Mouse (Mus musculus) forebrain, embryonic 16.5 days (tissue): ENCODE measurements around the gene Ifi27l2a. TPM values are rescaled to one million over a fixed set of nuclear protein-coding genes. Genes with fewer than 3 reads are reported as not detected.
"Not testable (repeated sequence)": the region's sequence is repeated elsewhere in the genome, so short reads cannot be mapped to it uniquely, and the experiment has no call there.

Experiments
- ATAC-seq: fragments of 200-750 bp; cut with Nextera tagmentation; 2 replicates; pipeline ENCODE4 v1.8.0; 2017; ENCODE audit warnings: mild to moderate bottlenecking, moderate library complexity
- H3K27ac ChIP-seq: fragments of 300-500 bp; sonication (generic); 2 replicates; pipeline ENCODE4 v1.5.1; 2014; ENCODE audit warnings: low read length, control low read depth
- H3K27me3 ChIP-seq: fragments of 300-500 bp; sonication (generic); replicated peaks from 2 replicates; pipeline ENCODE4 v1.6.1; 2014; ENCODE audit warnings: low read length; ENCODE audit not compliant: control insufficient read depth, insufficient read depth
- H3K36me3 ChIP-seq: fragments of 300-500 bp; sonication (generic); 2 replicates; pipeline ENCODE4 v1.6.1; 2014; ENCODE audit not compliant: control insufficient read depth, insufficient read depth
- H3K4me1 ChIP-seq: fragments of 300-500 bp; sonication (generic); replicated peaks from 2 replicates; pipeline ENCODE4 v1.6.1; 2014; ENCODE audit warnings: low read length; ENCODE audit not compliant: control insufficient read depth, insufficient read depth
- H3K4me2 ChIP-seq: fragments of 300-500 bp; sonication (generic); 2 replicates; pipeline ENCODE4 v1.6.1; 2014; ENCODE audit warnings: mild to moderate bottlenecking, low read length, control low read depth
- H3K4me3 ChIP-seq: fragments of 300-500 bp; sonication (generic); replicated peaks from 2 replicates; pipeline ENCODE4 v1.5.1; 2014; ENCODE audit warnings: mild to moderate bottlenecking, low read length, control low read depth
- H3K9ac ChIP-seq: fragments of 300-500 bp; sonication (generic); replicated peaks from 2 replicates; pipeline ENCODE4 v1.6.1; 2014; ENCODE audit warnings: low read depth, low read length, control low read depth
- H3K9me3 ChIP-seq: fragments of 300-500 bp; sonication (generic); 2 replicates; pipeline ENCODE4 v1.6.1; 2016; ENCODE audit warnings: low read length; ENCODE audit not compliant: control insufficient read depth
- WGBS: fragments of 180-500 bp; shearing (Covaris S2); extraction: QIAGEN DNeasy Blood & Tissue Kit; methylation state at CpG from one replicate; pipeline ENCODE4 v1.1.7; 2014; 5-methylcytosine and 5-hydroxymethylcytosine counted together
- polyA plus RNA-seq: library from polyadenylated mRNA; unstranded; fragments of >200 nt; fragmentation: Nextera tagmentation; extraction: Ambion mirVana; gene quantifications from 2 replicates; pipeline ENCODE4 v1.2.1, GENCODE M21; 2015

Gene Ifi27l2a
- polyA plus RNA-seq, 1 experiment from 2014 or later = 1.2 TPM

DNA sequence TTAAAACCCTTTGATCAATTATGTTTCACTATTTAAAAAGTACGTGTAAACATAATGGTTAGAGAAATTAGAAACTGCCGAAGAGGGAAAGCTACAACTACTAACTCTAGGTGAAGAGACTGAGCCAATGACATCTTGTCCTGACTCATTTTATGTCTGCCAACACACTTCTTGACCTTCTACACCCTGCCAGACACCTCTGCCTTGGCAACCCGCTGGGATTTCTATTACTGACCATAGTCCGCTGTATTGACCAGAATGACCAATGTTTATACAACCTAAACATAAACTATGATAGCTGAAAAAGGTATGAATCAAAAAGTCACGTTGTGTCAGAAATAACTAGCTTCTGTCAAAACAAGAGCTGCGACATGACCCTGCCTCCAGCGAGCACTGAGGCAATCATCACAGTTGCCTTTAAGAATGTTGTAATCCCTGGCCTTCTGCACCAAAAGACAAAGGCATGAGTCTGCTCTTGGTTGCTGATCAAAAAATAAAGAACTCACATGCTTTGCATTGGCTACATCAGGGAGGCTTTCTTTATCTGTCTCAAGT is 34.1 kb upstream of the Ifi27l2a start:
- Histone ChIP-seq H3K27me3 (no peaks in the 10 kb centered on the region), H3K9ac (no peak overlapping the region), H3K9me3 (no peaks in the 10 kb centered on the region), H3K27ac (no peak overlapping the region), H3K4me1 (no peaks in the 10 kb centered on the region), H3K36me3 (no peaks in the 10 kb centered on the region), H3K4me2 (no peak overlapping the region), H3K4me3 (no peak overlapping the region)
- no peak for ATAC-seq
- 75% methylated on average over 7 of the region's 7 CpGs for WGBS

DNA sequence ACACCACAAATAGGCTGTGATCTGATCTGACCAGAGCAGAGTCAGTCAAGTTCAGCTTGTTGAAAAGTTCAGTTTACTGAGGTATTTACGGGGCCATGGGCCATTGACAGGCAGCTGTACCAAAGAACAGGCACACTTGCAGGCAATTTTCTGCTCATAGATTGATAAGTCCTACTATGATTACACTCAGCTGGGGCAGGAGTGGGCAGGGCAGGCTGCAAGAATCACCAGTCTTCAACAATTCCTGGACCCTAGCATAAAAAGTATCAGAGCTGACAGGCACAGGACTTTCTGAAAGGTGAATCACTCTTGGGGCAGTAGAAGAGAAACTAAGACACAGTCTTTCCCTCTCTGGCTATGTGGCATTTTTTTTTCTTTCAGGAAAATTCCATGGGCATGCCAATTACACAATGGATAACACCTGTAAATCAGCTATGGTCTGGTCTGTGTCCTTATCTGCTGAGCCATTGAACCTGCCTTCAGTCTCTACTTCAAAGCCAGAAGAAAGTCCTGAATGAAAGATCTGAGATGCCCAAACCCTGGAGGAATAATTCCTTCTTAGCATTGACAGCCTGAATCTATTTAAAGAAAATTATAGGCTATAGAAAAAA is 33.4 kb upstream of the Ifi27l2a start:
- Histone ChIP-seq H3K4me1 (no peaks in the 10 kb centered on the region), H3K9ac (no peak overlapping the region), H3K4me3 (no peak overlapping the region), H3K9me3 (no peaks in the 10 kb centered on the region), H3K27ac (no peak overlapping the region), H3K4me2 (no peak overlapping the region), H3K27me3 (no peaks in the 10 kb centered on the region), H3K36me3 (no peaks in the 10 kb centered on the region)
- WGBS = 81% methylated on average over 1 of the region's 1 CpGs
- no peak for ATAC-seq

DNA sequence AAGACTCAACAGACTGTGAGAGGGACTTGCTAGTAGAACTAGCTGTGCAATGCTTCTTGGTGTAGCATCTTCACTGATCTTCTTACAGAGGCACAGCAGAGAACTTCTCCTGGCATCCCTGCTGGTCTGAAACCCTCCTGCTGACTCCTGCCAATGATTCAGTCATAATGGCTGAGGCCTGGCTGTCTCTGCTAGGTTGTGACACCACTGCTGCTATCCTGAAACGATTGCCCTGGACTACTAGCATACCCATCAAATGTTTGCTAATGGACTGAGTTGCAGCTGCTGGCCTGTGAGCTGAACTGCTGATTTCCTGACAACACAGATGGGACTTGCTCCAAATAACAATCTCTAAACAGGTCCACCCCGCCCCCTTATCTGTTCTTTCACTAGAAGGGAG is 31.0 kb upstream of the Ifi27l2a start:
- no peaks in the 10 kb centered on the region for H3K4me1 ChIP-seq
- no peaks in the 10 kb centered on the region for H3K27me3 ChIP-seq
- no peaks in the 10 kb centered on the region for H3K36me3 ChIP-seq
- H3K9me3 ChIP-seq = no peaks in the 10 kb centered on the region
- no peak overlapping the region for H3K4me3 ChIP-seq
- H3K27ac ChIP-seq = no peak overlapping the region
- no peak overlapping the region for H3K9ac ChIP-seq
- H3K4me2 ChIP-seq = no peak overlapping the region
- WGBS = 55% methylated on average over 2 of the region's 2 CpGs
- ATAC-seq = no peak

DNA sequence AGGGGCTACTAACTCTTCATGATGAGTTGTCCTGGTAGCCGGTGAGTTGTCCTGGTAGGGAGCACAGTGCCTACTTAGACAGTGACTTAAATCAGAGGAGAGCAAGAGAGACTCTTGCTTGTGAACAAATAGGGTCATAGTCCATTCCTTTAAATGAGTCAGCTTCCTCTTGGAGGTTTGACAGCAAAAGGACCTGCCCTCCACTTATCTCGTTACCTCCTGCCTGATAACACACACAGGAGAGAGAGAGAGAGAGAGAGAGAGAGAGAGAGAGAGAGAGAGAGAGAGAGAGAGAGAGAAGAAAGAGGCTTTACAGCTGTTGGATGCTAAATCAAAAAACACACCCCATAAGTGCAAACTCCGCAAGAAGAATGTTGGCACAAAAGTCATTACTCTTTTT is 13.7 kb upstream of the Ifi27l2a start, which contains the start of gene Ifi27l2b:
Gene Ifi27l2b (minus strand): TSS at position 84 of the 400 bp plus-strand sequence.
- Histone ChIP-seq H3K4me1 (no peaks in the 10 kb centered on the region), H3K27me3 (no peaks in the 10 kb centered on the region), H3K36me3 (no peaks in the 10 kb centered on the region), H3K9me3 (no peaks in the 10 kb centered on the region), H3K9ac (no peak within 1 kb of the TSS), H3K4me2 (no peak within 1 kb of the TSS), H3K27ac (no peak within 1 kb of the TSS), H3K4me3 (no peak within 1 kb of the TSS)
- no peak for ATAC-seq
- WGBS = 75% methylated on average over 3 of the region's 3 CpGs

DNA sequence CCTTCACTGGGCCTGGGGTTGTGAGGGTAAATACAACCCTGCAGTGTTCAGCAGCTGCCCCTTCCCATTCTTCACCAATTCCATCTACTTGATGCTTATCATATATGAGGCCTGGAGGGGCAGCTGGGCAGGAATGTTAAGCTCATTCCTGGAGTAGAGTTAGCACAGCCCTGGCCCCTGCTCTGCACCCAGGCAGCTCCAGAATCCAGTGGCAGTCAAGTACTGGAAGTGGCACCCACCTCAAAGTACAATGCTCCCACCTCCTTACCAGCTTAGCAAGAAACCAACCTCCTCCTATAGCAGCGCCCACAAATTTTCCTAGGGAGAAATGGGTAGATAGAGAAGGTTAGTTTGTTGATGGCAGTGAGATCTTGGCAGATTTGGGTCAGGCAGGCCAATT is 13.2 kb upstream of the Ifi27l2a start:
- H3K9me3 ChIP-seq, H3K4me1 ChIP-seq, H3K27ac ChIP-seq, H3K36me3 ChIP-seq, H3K4me3 ChIP-seq, H3K27me3 ChIP-seq, H3K9ac ChIP-seq, ATAC-seq, H3K4me2 ChIP-seq: not testable (repeated sequence)
- no CpG with 5 or more reads among the region's 1 CpGs for WGBS

DNA sequence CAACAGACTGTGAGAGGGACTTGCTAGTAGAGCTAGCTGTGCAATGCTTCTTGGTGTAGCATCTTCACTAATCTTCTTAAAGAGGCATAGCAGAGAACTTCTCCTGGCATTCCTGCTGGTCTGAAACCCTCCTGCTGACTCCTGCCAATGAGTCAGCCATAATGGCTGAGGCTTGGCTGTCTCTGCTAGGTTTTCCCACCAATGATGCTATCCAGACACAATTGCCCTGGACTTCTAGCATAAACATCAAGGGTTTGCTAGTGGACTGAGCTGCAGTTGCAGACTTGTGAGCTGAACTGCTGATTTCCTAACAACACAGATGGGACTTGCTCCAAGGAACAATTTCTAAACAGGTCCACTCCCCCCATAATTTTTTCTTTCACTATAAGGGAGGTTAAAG is 9.9 kb upstream of the Ifi27l2a start:
- ATAC-seq = no peak

DNA sequence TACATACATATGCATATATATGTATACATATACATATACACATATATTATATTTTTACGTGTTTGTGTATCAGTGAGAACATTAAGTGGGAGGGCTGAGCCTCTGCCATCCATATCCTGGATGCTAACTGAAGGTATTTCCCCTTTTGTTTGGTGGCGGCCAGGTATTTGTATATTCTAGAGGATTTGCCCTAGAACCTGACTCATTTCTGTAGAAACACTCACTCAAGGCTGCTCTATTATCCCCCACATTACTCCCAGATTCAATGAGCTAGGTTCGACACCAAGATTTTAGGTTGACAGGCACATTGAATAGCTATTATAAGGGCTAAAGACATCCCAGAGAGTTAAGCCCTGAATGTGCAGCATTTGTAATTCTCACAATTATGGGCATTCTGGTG is 1.6 kb upstream of the Ifi27l2a start:
- Histone ChIP-seq H3K4me3 (no peak overlapping the region), H3K27ac (no peak overlapping the region), H3K9me3 (no peaks in the 10 kb centered on the region), H3K4me2 (no peak overlapping the region), H3K4me1 (no peaks in the 10 kb centered on the region), H3K9ac (no peak overlapping the region), H3K27me3 (no peaks in the 10 kb centered on the region), H3K36me3 (no peaks in the 10 kb centered on the region)
- ATAC-seq = no peak
- 57% methylated on average over 3 of the region's 3 CpGs for WGBS

More for the DNA sequence above, 9.9 kb upstream of the Ifi27l2a start:
- Histone ChIP-seq H3K9ac (no peak overlapping the region), H3K9me3 (no peaks in the 10 kb centered on the region), H3K4me1 (no peaks in the 10 kb centered on the region), H3K27me3 (no peaks in the 10 kb centered on the region), H3K4me3 (no peak overlapping the region), H3K36me3 (no peaks in the 10 kb centered on the region), H3K4me2 (no peak overlapping the region), H3K27ac (no peak overlapping the region)

DNA sequence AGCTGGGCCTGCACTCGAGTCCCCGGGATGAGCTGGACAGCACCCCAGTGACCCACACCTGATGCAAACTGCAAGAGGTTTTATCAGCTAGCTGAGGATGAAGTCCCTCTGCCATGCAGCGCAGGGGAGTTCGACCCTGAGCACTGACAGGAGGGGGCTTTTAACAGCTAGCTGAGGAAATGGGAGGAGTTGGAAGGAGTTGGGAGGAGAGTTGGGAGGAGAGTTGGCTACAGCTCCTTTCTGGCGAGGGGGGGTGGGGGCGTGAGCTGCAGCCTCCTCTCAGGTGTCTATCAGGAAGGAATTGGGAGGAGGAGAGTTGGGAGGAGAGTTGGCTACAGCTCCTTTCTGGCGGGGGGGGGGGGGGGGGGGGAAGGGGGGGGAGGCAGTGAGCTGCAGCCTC is 781 bp upstream of the Ifi27l2a start:
- H3K4me2 ChIP-seq, H3K4me3 ChIP-seq, H3K4me1 ChIP-seq, H3K9me3 ChIP-seq, ATAC-seq, H3K27me3 ChIP-seq, H3K27ac ChIP-seq, H3K9ac ChIP-seq, H3K36me3 ChIP-seq: not testable (repeated sequence)
- WGBS = 49% methylated on average over 6 of the region's 7 CpGs

DNA sequence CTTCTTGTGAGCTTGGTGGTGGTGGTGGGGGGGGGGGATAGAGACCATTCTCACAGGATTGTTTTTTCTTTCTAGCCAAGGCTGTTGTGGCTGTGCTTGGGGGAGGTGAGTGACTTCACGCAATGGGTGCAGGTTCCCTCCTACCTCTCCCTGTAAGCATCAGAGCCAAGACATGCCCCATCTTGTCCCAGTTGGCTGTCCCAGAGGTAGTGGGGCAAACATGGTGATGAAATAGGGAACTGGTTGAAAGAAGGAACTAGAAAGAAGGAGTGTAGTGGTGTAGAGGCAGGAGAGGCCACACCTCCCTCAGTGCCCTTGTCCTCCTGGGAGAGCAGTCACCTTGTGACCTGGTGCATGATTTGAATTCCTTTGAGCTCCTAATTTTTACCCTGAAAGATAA is 5.9 kb downstream of the Ifi27l2a start:
- no peak overlapping the region for H3K4me3 ChIP-seq
- H3K9me3 ChIP-seq = no peaks in the 10 kb centered on the region
- no peak for ATAC-seq
- H3K27me3 ChIP-seq = no peaks in the 10 kb centered on the region
- WGBS = 82% methylated on average over 1 of the region's 1 CpGs
- H3K27ac ChIP-seq = no peak overlapping the region
- H3K4me2 ChIP-seq = no peak overlapping the region
- H3K9ac ChIP-seq = no peak overlapping the region
- no peaks in the 10 kb centered on the region for H3K4me1 ChIP-seq
- H3K36me3 ChIP-seq = no peaks in the 10 kb centered on the region

DNA sequence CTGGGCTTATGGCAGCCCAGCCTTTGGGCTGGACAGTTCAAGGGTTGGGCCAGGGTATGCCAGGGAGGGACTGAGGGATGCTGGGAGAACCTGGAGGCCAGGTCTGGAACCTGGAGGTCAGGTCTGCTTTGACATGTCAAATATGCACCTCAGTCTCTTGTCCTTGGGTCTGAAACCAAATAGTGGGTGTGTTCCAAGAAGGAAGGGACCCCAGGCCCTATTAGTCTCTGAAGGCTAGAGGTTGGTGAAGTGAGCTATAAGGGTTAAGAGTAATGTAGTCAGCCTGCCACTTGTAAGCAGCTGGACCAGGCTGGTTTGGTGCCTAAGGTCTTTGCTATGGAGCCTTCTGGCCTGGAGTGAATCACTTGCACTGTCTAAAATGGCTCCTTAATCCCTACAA is 8.6 kb downstream of the Ifi27l2a start:
- no peak overlapping the region for H3K4me3 ChIP-seq
- H3K4me1 ChIP-seq = no peaks in the 10 kb centered on the region
- no peak overlapping the region for H3K4me2 ChIP-seq
- H3K36me3 ChIP-seq = no peaks in the 10 kb centered on the region
- no peak overlapping the region for H3K27ac ChIP-seq
- no peak for ATAC-seq
- H3K9me3 ChIP-seq = no peaks in the 10 kb centered on the region
- no peaks in the 10 kb centered on the region for H3K27me3 ChIP-seq
- no peak overlapping the region for H3K9ac ChIP-seq
